Mouse (Mus musculus) frontal cortex, postnatal 14 days (tissue): ENCODE measurements around the gene Slc25a27.
A peak's percentile ranks its signal among the peaks of the same experiment; 100 is the strongest.

ENCODE experiments used
- DNase-seq, 2 experiments: peaks; one replicate each; pipeline ENCODE4 v3.0.0; 2022; ENCODE audit warnings: low spot score in 2 of 2

Gene Slc25a27

GRCm38 (mm10) chr17:43649641-43650436 is 17.2 kb downstream of the Slc25a27 start:
- no peak for DNase-seq

- DNase-seq = no peak
Observed at GRCm38 (mm10) chr17:43646925-43647324, 20.1 kb downstream of the Slc25a27 start.

DNA sequence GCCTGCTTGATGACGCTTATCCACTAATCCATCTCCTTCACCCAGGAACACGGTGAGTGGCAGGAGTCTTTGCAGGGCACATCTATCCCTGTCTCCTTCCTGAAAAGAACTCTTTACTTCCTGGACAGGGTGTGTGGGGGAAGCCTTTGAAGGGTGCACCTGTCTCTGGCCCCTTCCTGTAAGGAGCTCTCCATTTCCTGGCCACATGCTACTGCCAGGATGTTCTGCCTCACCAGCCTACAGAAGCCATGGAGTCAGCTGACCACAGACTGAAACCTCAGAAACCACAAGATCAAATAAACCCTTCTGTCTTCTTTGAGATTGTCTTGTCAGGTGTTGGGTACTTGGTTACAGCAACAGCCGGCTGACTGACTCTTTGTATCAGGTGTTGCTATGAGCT is 21.9 kb downstream of the Slc25a27 start:
- no peak for DNase-seq

DNA sequence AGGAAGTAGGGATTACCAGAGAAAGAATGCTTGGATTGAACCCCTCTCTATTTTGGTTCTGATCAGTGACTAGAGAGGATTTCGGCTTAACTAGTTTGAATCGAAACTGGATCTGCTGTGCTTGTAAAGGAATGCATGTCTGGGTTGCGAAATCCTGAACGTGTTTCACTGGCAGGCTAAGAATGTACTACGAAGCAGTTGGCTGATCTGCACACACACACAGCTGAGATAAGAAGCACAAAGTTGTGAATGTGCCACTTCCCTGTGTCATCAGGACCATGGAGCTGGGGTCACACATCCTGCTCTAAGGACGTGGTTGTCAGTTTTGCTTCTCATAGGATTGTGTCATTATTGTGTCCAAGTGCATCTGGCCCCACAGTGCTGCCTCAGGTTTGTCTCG is 22.6 kb downstream of the Slc25a27 start:
- no peak for DNase-seq

DNA sequence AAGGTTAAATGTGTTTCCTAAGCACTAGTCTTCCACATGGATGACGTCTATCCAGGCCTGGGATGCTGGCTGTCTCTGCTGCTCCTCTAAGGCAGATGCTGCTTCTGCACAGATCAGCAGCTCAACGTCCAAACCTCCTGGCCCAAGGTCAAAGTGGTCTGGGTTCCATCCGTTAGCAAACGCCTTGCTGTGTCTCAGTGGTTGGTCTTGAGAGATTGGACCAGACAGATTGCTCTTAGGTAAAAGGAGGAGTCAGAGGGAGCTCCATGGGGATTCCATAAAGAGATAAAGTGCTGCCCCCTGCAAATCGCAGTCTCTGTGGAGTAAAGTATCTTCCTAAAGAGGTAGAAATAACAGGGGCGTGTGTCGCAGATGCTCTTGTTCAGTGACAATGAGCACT is 23.8 kb downstream of the Slc25a27 start:
- DNase-seq = no peak

- no peak for DNase-seq
Observed at GRCm38 (mm10) chr17:43640825-43641224, 26.2 kb downstream of the Slc25a27 start.

DNA sequence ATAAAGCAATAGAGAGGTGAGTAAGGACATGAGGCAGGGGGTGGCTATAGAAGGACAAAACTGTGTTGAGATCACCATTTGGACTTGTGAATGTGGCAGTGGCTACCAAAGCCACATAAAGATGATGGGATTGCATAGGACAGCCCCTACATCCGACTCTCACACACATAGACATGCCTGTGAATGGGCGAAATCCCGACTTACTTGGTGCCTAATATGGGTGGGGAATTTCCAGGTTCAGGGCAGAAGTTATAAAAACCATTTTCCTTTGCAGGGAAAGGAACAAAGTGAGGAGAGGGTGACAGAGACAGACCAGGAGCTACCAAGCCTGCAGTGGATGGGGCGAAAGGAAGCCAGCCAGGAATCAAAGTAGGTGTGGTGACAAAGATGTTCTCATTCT is 29.9 kb downstream of the Slc25a27 start:
- no peak for DNase-seq

DNA sequence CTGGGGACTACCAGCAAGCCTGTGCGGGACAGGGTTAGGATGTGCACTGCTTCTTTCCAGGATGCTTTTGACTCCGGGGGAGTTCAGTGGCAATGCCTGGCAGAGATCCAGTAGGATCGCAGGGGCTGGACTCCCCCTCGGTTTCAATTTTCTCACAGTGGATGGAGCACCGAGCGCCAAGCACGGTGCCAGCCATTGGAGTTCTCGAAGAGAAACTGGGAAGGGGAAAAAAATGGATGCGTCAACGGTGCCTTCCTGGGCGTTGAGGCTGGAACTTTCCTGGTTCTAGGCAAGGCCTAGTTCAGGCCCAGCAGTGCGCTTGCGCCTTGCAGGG is 36.6 kb downstream of the Slc25a27 start:
- DNase-seq = no peak

DNA sequence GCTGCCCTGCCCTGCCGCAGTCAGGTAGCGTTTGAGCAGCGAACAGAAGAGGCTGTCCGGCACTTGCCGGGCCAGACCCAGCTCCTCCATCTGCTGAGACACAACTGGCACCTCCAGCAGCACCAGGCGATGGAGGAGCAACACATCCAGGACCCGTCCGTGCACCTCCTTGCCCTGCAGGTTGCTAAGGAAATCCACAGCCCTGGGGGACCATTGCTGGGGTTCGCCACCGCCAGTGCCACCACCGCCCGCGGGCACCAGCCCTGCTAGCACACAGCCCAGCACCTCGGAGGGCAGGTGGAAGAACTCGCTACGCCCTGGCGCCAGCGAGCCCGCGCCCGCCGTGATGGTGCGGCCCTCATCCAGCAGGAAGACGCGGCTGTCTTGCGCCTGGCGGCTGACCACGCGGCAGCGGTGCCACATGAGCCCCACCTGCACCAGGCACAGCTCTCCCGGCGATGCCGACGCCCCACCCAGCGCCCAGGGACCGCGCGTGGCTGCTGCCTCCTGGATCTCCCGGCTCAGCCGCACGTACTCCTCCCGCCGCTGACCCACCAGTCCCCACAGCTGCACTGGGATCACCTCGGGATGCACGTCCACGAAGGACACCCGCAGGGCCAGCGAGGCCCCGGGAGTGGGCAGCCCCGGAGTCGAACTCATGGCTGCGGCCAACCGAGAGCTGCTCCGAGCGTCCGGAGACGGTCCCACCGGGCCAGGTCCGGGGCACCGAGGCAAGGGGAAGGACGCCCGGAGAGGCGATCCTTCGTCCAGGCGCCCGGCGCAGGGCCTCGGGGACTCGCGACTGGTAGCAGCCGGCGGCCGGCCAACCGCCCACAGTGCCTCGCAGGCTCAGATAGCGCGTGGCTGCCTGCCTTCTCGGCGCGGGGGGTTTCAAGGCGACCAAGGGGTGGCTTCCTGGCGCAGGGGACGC is 37.3 kb downstream of the Slc25a27 start, which contains the start of gene Tdrd6:
TSS of gene Tdrd6 (minus strand) at position 804 of the 931 bp plus-strand sequence.
- DNase-seq = no peak

DNA sequence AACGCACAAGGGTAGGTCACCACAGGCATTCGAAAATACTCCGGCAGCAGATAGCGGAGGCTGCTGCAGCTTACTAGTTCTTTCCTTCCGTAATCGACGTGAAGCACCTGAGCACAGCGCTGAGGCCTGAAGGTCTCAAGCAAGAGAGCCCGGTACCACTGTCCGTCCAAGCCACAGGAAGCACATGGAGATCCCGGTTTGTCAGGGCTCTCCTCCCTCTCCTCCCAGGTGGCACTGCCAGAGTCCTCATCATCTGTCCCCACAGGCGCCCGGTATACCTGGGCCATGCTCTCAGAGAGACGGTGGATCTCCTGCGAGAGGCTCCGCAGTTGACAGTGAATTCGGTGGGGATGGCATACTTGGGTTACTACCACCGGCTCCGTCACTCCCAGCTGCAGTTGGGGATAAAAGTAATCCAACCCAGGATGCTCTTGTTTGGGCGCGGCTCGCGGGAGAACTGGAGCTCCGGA is 38.0 kb downstream of the Slc25a27 start:
- DNase-seq = no peak

DNA sequence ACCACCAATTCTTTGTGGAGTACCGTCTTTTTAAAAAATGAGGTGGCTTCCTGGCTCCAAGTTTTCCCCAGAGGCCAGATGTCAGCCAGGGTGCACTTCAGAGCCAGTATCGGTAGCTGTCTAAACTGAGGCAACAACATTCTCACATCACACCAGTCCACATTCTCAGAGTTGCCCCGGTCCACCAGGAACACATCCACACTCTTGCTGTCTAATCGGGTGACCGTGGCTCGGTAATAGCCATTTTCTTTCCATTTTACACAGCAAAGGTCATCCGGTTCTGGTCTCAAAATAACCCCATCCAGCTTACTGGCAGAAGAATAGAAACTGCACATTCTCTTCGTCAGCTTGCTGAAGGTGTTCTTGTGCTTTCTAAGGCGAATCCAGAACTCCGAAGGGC is 38.8 kb downstream of the Slc25a27 start:
- DNase-seq = no peak

DNA sequence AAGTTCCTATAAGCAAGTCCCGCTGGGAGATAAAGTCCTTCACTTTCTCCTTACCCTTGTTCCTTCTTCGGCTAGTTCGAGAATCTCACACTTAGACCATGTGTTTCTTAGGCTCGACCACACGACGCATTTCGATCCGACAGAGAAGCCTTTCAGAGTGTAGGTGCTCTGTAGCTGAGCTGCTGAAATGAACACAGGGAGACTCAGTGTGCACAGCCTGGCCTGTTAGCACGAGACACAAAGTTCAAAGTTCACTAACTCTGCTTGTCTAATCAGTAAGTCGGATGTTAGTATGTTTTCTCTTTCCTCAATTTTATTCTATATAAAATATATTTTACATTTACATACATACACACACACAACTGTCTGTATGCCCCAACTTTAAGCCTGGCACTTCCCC is 44.9 kb downstream of the Slc25a27 start:
- no peak for DNase-seq

DNA sequence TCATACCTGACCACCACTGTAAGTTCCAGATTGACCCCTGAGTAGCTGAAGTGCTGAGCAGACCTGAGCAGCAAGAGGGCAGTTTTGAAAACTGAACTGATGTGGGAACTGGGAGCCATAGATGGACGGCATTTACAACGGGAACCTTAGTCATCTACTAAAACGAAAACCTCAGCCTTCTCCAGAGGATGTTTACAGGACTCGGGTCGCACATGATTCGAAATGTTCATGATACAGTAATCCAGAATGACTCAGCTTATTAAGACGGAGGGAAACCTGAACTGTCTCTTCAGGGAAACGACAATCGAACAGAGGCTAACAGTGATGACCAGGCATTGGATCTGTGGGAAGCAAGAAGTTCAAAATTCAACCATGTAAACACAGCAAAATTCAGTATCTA is 47.9 kb downstream of the Slc25a27 start:
- DNase-seq = no peak

- no peak for DNase-seq
Observed at GRCm38 (mm10) chr17:43612221-43612620, 54.8 kb downstream of the Slc25a27 start.

DNA sequence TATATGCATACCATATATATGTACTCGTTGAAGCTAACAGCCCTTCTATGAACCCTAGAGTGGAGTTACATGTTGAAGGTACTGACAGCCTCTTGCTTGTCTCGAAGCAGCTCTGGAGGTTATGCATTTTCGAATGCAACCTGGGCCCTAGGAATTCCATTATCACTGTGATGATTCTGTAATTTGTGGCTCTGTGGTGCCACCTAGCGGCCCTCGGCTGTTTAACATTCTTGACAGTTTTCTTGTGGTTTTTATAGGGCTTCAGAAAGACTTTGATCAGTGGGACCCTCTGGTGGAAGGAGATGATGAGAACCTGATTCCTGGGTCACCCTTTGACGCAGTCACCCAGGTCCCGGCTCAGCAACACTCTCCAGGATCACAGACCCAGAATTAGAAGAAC is 55.4 kb downstream of the Slc25a27 start:
- peak; percentile 37 to 66 for DNase-seq

GRCm38 (mm10) chr17:43606704-43607103 is 60.3 kb downstream of the Slc25a27 start:
- DNase-seq = peak; percentile 26 to 63

DNA sequence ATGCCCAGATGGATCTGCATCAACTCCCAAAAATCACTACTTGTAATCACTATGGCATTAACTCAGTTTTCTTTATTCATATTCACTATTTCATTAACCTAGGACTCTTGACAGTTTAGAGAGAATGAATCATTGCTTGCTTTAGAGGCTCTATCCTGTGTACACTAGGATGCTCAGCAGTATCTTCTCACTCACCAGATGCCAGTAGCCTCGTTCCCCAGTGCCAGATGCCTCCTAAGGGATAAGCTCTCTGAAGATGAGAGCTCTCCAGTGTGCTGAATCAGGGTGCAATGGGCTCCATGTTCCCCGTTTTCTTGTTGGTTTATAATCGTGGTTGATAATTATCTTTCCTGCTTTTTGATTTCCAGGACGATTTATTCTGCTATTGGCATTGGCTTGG is 68.3 kb downstream of the Slc25a27 start:
- no peak for DNase-seq

DNA sequence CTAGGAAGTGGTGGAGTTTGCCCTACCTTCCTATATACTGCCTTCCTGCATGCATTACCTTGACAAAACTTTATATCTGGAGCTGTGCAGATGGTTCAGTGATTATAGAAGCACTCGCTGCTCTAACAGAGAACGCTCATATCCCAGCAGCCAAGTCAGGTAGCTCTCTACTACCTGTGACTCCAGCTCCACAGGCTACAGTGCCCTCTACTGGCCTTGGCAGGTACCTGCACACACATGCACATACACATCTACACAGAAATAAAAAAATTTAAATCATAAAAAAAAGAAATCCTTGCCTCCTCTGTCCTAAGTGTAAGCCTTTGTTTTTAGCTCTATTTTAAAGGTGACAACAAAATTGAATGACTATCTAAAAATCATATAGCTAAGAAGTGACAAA is 69.3 kb downstream of the Slc25a27 start:
- DNase-seq = no peak

GRCm38 (mm10) chr17:43592296-43593291 is 74.4 kb downstream of the Slc25a27 start:
- no peak for DNase-seq
